Mouse (Mus musculus) liver (tissue): ENCODE results near the gene Ddx4.

Source experiments
- DNase-seq: peaks from one replicate; pipeline ENCODE4 v3.0.0-alpha.2; 2020; ENCODE audit warnings: mixed read lengths

The Ddx4 gene

DNA sequence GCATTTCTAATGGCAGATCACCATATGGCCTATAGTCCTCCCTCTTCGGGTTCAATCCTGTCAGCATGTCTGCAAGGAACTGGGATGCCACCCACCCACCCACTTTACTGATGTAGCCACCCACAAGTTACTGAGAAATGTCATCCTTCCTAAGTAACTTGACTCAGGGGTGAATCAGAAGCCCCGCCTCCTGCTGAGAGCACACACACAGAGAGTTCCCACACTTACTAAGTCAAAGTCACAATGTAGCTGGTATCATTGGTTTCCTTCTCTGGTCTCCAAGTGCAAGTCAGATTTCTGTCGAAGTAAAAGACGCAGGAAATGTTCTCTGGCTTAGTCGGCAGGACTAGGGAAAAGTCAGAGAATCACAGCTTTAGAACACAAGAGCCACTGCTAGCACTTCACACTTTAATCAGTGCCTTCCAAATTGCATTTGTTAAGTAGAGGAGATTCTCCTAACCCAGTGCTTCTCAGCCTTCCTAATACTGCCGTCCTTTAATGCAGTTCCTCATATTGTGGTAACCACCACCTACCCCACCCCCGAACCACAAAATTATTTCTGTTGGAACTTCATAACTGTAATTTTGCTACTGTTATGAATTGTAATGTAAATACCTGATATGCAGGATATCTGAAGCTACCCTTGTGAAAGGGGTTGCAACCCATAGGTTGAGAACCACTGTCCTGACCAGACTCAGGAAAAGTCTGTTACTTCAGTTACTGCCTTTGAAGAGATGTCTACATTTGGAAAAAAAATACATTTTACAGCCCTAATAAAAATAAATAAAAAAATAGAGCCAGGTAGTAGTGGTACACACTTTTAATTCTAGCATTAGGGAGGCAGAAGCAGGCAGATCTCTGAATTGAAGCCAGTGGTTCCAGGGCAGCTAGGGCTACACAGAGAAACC, 100.4 kb downstream of the Ddx4 start:
- DNase-seq, result no peak
